Mouse (Mus musculus) kidney, adult 2 months (tissue): ENCODE measurements around the gene Msl2.

ENCODE experiments used
- CTCF ChIP-seq: fragments of 200-500 bp; conservative IDR thresholded peaks from 2 replicates; pipeline ENCODE4 v1.5.1; 2011; ENCODE audit warnings: low read depth, mild to moderate bottlenecking, control low read depth, low read length, moderate library complexity, mixed read lengths; ENCODE audit not compliant: insufficient read depth, insufficient read length
- POLR2A ChIP-seq: fragments of 200-500 bp; IDR thresholded peaks from one replicate; pipeline ENCODE4 v1.6.1; 2011; ENCODE audit warnings: low read depth, low read length, control low read depth

GRCm38 (mm10) chr9:101104931-101105330, 31.0 kb downstream of the Msl2 start:
- TF ChIP-seq POLR2A, result no peak
- TF ChIP-seq CTCF, result no peak
